In genomic region chr2:33345956-33346355, GRCm38 (mm10) we compare ENCODE assay signal across 9 mouse cellular contexts. TPM values are rescaled to one million over a fixed set of nuclear protein-coding genes. Genes with fewer than 3 reads are reported as not detected.
DNase-seq lines count a peak whose midpoint lies in the region; ATAC-seq and TF ChIP-seq lines count a peak whose summit lies in the region.
"Had no signal": no experiment of that assay in that cellular context is flagged by ENCODE, and none has a peak within 500 bp of the region (broad histone marks: within the 10 kb centered on the region; RNA-seq: fewer than 3 reads in every experiment).

No protein-coding gene starts in this region.

- no peak for ATAC-seq in midbrain, embryonic 11.5 days (ENCODE audit: low FRiP score)
- ATAC-seq in midbrain, embryonic 14.5 days (ENCODE audit: low FRiP score, low TSS enrichment): no peak
- no peak for ATAC-seq in forebrain, embryonic 16.5 days

- 81% methylated on average over 4 of the region's 4 CpGs for WGBS in midbrain, embryonic 11.5 days
- WGBS in midbrain, embryonic 14.5 days: 68% methylated on average over 4 of the region's 4 CpGs
- 53% methylated on average over 4 of the region's 4 CpGs for WGBS in forebrain, embryonic 16.5 days
- 27% methylated on average over 4 of the region's 4 CpGs for WGBS in olfactory bulb, adult 2 months

- TF ChIP-seq CTCF in olfactory bulb, adult 2 months (IDR thresholded peaks at IDR 0.05; ENCODE audit: insufficient read depth, low read depth, low read length): no peak

- no peak for TF ChIP-seq POLR2A in olfactory bulb, adult 2 months (IDR thresholded peaks at IDR 0.05; ENCODE audit: insufficient read depth, low read depth, low read length)

- H3K27ac ChIP-seq in midbrain, embryonic 11.5 days (ENCODE audit: low read depth, low read length): no peak overlapping the region
- no peak overlapping the region for H3K27ac ChIP-seq in midbrain, embryonic 14.5 days (replicated peaks; ENCODE audit: low read depth, low read length)
- H3K27ac ChIP-seq in forebrain, embryonic 16.5 days (ENCODE audit: low read length): peak overlapping the region; percentile 68
- H3K27ac ChIP-seq in olfactory bulb, adult 2 months (ENCODE audit: insufficient read depth, low read depth, low read length): peak overlapping the region; percentile 6
- H3K27ac ChIP-seq: stomach, embryonic 15.5 days had no signal

- no peaks in the 10 kb centered on the region for H3K27me3 ChIP-seq in midbrain, embryonic 11.5 days (ENCODE audit: control insufficient read depth, insufficient read depth, low read length)
- H3K27me3 ChIP-seq in midbrain, embryonic 14.5 days (ENCODE audit: control insufficient read depth, insufficient read depth, low read length): no peaks in the 10 kb centered on the region
- H3K27me3 ChIP-seq in forebrain, embryonic 16.5 days (replicated peaks; ENCODE audit: control insufficient read depth, insufficient read depth, low read length): no peaks in the 10 kb centered on the region
- H3K27me3 ChIP-seq: stomach, embryonic 15.5 days had no signal

- H3K4me3 ChIP-seq in midbrain, embryonic 11.5 days (ENCODE audit: low read depth, low read length): no peak overlapping the region
- H3K4me3 ChIP-seq in midbrain, embryonic 14.5 days (replicated peaks; ENCODE audit: low read depth, low read length): no peak overlapping the region
- H3K4me3 ChIP-seq in forebrain, embryonic 16.5 days (replicated peaks; ENCODE audit: low read length): no peak overlapping the region
- H3K4me3 ChIP-seq in olfactory bulb, adult 2 months (ENCODE audit: insufficient read depth, low read depth, low read length): no peak overlapping the region
- H3K4me3 ChIP-seq: stomach, embryonic 15.5 days had no signal

- no peaks in the 10 kb centered on the region for H3K9me3 ChIP-seq in midbrain, embryonic 11.5 days (ENCODE audit: control insufficient read depth, low read length)
- no peaks in the 10 kb centered on the region for H3K9me3 ChIP-seq in midbrain, embryonic 14.5 days (ENCODE audit: control insufficient read depth, low read length)
- H3K9me3 ChIP-seq in forebrain, embryonic 16.5 days (ENCODE audit: control insufficient read depth, low read length): no peaks in the 10 kb centered on the region
- H3K9me3 ChIP-seq: stomach, embryonic 15.5 days had no signal

- no peaks in the 10 kb centered on the region for H3K36me3 ChIP-seq in midbrain, embryonic 11.5 days (ENCODE audit: control insufficient read depth, insufficient read depth, low read length)
- H3K36me3 ChIP-seq in midbrain, embryonic 14.5 days (ENCODE audit: control insufficient read depth, insufficient read depth, low read length): no peaks in the 10 kb centered on the region
- H3K36me3 ChIP-seq in forebrain, embryonic 16.5 days (ENCODE audit: control insufficient read depth, insufficient read depth): no peaks in the 10 kb centered on the region
- H3K36me3 ChIP-seq: stomach, embryonic 15.5 days had no signal

- DNase-seq in gastrocnemius, adult 18-20 months (ENCODE audit: low spot score): peak; percentile 17
- DNase-seq in gastrocnemius, postnatal 36 days: no peak
- peak; percentile 10 for DNase-seq in midbrain, embryonic 11.5 days (ENCODE audit: low spot score, missing footprints)
- no peak for DNase-seq in midbrain, embryonic 14.5 days
- no peak for DNase-seq in spleen, postnatal 14 days (ENCODE audit: low spot score in 2 of 2)
- DNase-seq in kidney, adult 11 months: no peak

- H3K4me2 ChIP-seq in midbrain, embryonic 11.5 days: no peak overlapping the region
- H3K4me2 ChIP-seq in midbrain, embryonic 14.5 days (ENCODE audit: low read length): no peak overlapping the region
- no peak overlapping the region for H3K4me2 ChIP-seq in forebrain, embryonic 16.5 days (ENCODE audit: low read length)
- H3K4me2 ChIP-seq: stomach, embryonic 15.5 days had no signal

- peaks cover 10% of the 10 kb centered on the region for H3K4me1 ChIP-seq in midbrain, embryonic 11.5 days (ENCODE audit: control insufficient read depth, insufficient read depth, low read length)
- H3K4me1 ChIP-seq in midbrain, embryonic 14.5 days (ENCODE audit: control insufficient read depth, insufficient read depth, low read length): no peaks in the 10 kb centered on the region; the same call in 1 of the 2 replicates
- H3K4me1 ChIP-seq in forebrain, embryonic 16.5 days (replicated peaks; ENCODE audit: control insufficient read depth, insufficient read depth, low read length): peaks cover 43% of the 10 kb centered on the region
- peaks cover 51% of the 10 kb centered on the region for H3K4me1 ChIP-seq in olfactory bulb, adult 2 months (ENCODE audit: control insufficient read depth, insufficient read depth, low read length)

- H3K9ac ChIP-seq in midbrain, embryonic 11.5 days (ENCODE audit: low read length): no peak overlapping the region
- no peak overlapping the region for H3K9ac ChIP-seq in midbrain, embryonic 14.5 days (replicated peaks; ENCODE audit: low read length)
- no peak overlapping the region for H3K9ac ChIP-seq in forebrain, embryonic 16.5 days (replicated peaks; ENCODE audit: low read depth, low read length)
- H3K9ac ChIP-seq: stomach, embryonic 15.5 days had no signal

- intact Hi-C loops in gastrocnemius, postnatal 36 days (cut with DNase I): loop anchor here (2.0 kb wide), 1 partner anchor 129 kb away; the partner anchor contains the start of gene Angptl2

RNA-seq across cellular contexts. Expression of gene Ralgps1, which starts 25.3 kb away (rescaled TPM):
- 1 to 10 TPM; 2.0 to 3.3 TPM for total RNA-seq in gastrocnemius, adult 18-20 months (2021)
- total RNA-seq in gastrocnemius, postnatal 36 days (2021): 1 to 10 TPM; 2.3 TPM
- 13.5 and 13.8 TPM in 2 replicates for polyA plus RNA-seq in midbrain, embryonic 11.5 days (2014; fragmentation: Nextera tagmentation; extraction: Ambion mirVana)
- 41.1 and 58.8 TPM in 2 replicates for polyA plus RNA-seq in midbrain, embryonic 14.5 days (2014; fragmentation: Nextera tagmentation; extraction: Ambion mirVana)
- polyA plus RNA-seq in forebrain, embryonic 16.5 days (2015; fragmentation: Nextera tagmentation; extraction: Ambion mirVana): 44.8 and 50.4 TPM in 2 replicates
- polyA plus RNA-seq in olfactory bulb, adult 2 months (2012; ENCODE audit: insufficient read depth, insufficient read length, low replicate concordance, missing spikeins): not detected in 2 replicates

Comparison
In these comparisons a context has a peak if more than half of its experiments do, and no peak if none do; other contexts are left out.
1. DNase-seq: peak in gastrocnemius, adult 18-20 months (single experiment) and midbrain, embryonic 11.5 days (single experiment); none in gastrocnemius, postnatal 36 days (0 of 2), midbrain, embryonic 14.5 days (single experiment), spleen, postnatal 14 days (0 of 2) and kidney, adult 11 months (single experiment).
2. H3K27ac ChIP-seq: peak in forebrain, embryonic 16.5 days (single experiment) and olfactory bulb, adult 2 months (single experiment); none in midbrain, embryonic 11.5 days (single experiment) and midbrain, embryonic 14.5 days (single experiment).